Mouse (Mus musculus) liver, embryonic 13.5 days (tissue): Measurements from ENCODE around the gene Unc13b. TPM values are rescaled to one million over a fixed set of nuclear protein-coding genes. Genes with fewer than 3 reads are reported as not detected.
A peak's percentile ranks its signal among the peaks of the same experiment; 100 is the strongest.
"Not testable (repeated sequence)": the region's sequence is repeated elsewhere in the genome, so short reads cannot be mapped to it uniquely, and the experiment has no call there.

Source experiments
- ATAC-seq: fragments of 200-750 bp; cut with Nextera tagmentation; 2 replicates; pipeline ENCODE4 v1.8.0; 2017; ENCODE audit warnings: low read depth, mild to moderate bottlenecking, moderate number of reproducible peaks, moderate library complexity
- DNase-seq: peaks from one replicate; pipeline ENCODE4 v3.0.0; 2022
- H3K27ac ChIP-seq: fragments of 300-500 bp; sonication (generic); 2 replicates; pipeline ENCODE4 v1.5.1; 2015; ENCODE audit warnings: moderate library complexity, mild to moderate bottlenecking, inconsistent platforms
- H3K27me3 ChIP-seq: fragments of 300-500 bp; sonication (generic); 2 replicates; pipeline ENCODE4 v1.6.1; 2015; ENCODE audit warnings: mild to moderate bottlenecking, inconsistent platforms
- H3K36me3 ChIP-seq: fragments of 300-500 bp; sonication (generic); 2 replicates; pipeline ENCODE4 v1.6.1; 2015; ENCODE audit warnings: mild to moderate bottlenecking, inconsistent platforms
- H3K4me1 ChIP-seq: fragments of 300-500 bp; sonication (generic); replicated peaks from 2 replicates; pipeline ENCODE4 v1.6.1; 2015; ENCODE audit warnings: inconsistent platforms
- H3K4me2 ChIP-seq: fragments of 300-500 bp; sonication (generic); 2 replicates; pipeline ENCODE4 v1.6.1; 2015; ENCODE audit warnings: inconsistent platforms, mild to moderate bottlenecking, moderate library complexity
- H3K4me3 ChIP-seq: fragments of 300-500 bp; sonication (generic); replicated peaks from 2 replicates; pipeline ENCODE4 v1.5.1; 2015; ENCODE audit warnings: mild to moderate bottlenecking, inconsistent platforms
- H3K9ac ChIP-seq: fragments of 300-500 bp; sonication (generic); 2 replicates; pipeline ENCODE4 v1.6.1; 2015; ENCODE audit warnings: mild to moderate bottlenecking, inconsistent platforms
- H3K9me3 ChIP-seq: fragments of 300-500 bp; sonication (generic); replicated peaks from 2 replicates; pipeline ENCODE4 v1.6.1; 2016; ENCODE audit warnings: inconsistent platforms
- WGBS: fragments of 180-500 bp; shearing (Covaris S2); methylation state at CpG from one replicate; pipeline ENCODE4 v1.1.7; 2015; ENCODE audit not compliant: insufficient replicate concordance; 5-methylcytosine and 5-hydroxymethylcytosine counted together
- polyA plus RNA-seq: library from polyadenylated mRNA; unstranded; fragments of >200 nt; fragmentation: Nextera tagmentation; extraction: Ambion mirVana; gene quantifications from 2 replicates; pipeline ENCODE4 v1.2.1, GENCODE M21; 2015

The Unc13b gene
- polyA plus RNA-seq, 1 experiment from 2014 or later = 0.37 TPM

GRCm38 (mm10) chr4:43114512-43114911 lies 55.8 kb downstream of the Unc13b start:
- no peaks in the 10 kb centered on the region; the same call in 1 of the 2 replicates for H3K4me1 ChIP-seq
- no peaks in the 10 kb centered on the region for H3K36me3 ChIP-seq
- no peaks in the 10 kb centered on the region for H3K9me3 ChIP-seq
- H3K27ac ChIP-seq = no peak overlapping the region
- WGBS = 55% methylated on average over 2 of the region's 2 CpGs
- no peak overlapping the region for H3K4me2 ChIP-seq
- H3K4me3 ChIP-seq = no peak overlapping the region
- DNase-seq (no peak), ATAC-seq (peak; percentile 43; the same call in 1 of the 2 replicates)
- no peak overlapping the region for H3K9ac ChIP-seq
- no peaks in the 10 kb centered on the region for H3K27me3 ChIP-seq

- Histone ChIP-seq H3K36me3 (no peaks in the 10 kb centered on the region), H3K4me3 (no peak overlapping the region), H3K9me3 (no peaks in the 10 kb centered on the region), H3K4me1 (no peaks in the 10 kb centered on the region; the same call in 1 of the 2 replicates), H3K9ac (no peak overlapping the region), H3K4me2 (no peak overlapping the region), H3K27ac (no peak overlapping the region), H3K27me3 (no peaks in the 10 kb centered on the region)
- peak; percentile 2 for DNase-seq
- ATAC-seq = no peak
- 18% methylated on average over 2 of the region's 2 CpGs for WGBS
These were observed 56.2 kb downstream of the Unc13b start for GRCm38 (mm10) chr4:43114946-43115345.

- WGBS = 19% methylated on average over 2 of the region's 2 CpGs
- H3K4me3 ChIP-seq = no peak overlapping the region
- H3K4me1 ChIP-seq = no peaks in the 10 kb centered on the region; the same call in 1 of the 2 replicates
- H3K36me3 ChIP-seq = no peaks in the 10 kb centered on the region
- no peak for ATAC-seq
- no peak for DNase-seq
- no peak overlapping the region for H3K27ac ChIP-seq
- no peak overlapping the region for H3K9ac ChIP-seq
- H3K4me2 ChIP-seq = no peak overlapping the region
- no peaks in the 10 kb centered on the region for H3K9me3 ChIP-seq
- no peaks in the 10 kb centered on the region for H3K27me3 ChIP-seq
These were observed 57.5 kb downstream of the Unc13b start for GRCm38 (mm10) chr4:43116249-43116648.

GRCm38 (mm10) chr4:43129750-43130149 lies 71.0 kb downstream of the Unc13b start:
- no peak for ATAC-seq

GRCm38 (mm10) chr4:43142610-43143009 lies 83.9 kb downstream of the Unc13b start:
- H3K27me3 ChIP-seq = no peaks in the 10 kb centered on the region
- no peaks in the 10 kb centered on the region for H3K4me1 ChIP-seq
- H3K9ac ChIP-seq = no peak overlapping the region
- DNase-seq (no peak), ATAC-seq (no peak)
- H3K36me3 ChIP-seq = no peaks in the 10 kb centered on the region
- H3K27ac ChIP-seq = no peak overlapping the region
- H3K9me3 ChIP-seq = no peaks in the 10 kb centered on the region
- no peak overlapping the region for H3K4me2 ChIP-seq
- 67% methylated on average over 1 of the region's 1 CpGs for WGBS
- no peak overlapping the region for H3K4me3 ChIP-seq

More at GRCm38 (mm10) chr4:43129750-43130149, 71.0 kb downstream of the Unc13b start:
- WGBS = 65% methylated on average over 3 of the region's 3 CpGs
- no peak overlapping the region for H3K4me2 ChIP-seq
- no peaks in the 10 kb centered on the region for H3K9me3 ChIP-seq
- H3K9ac ChIP-seq = no peak overlapping the region
- no peaks in the 10 kb centered on the region for H3K4me1 ChIP-seq
- no peaks in the 10 kb centered on the region for H3K27me3 ChIP-seq
- H3K27ac ChIP-seq = no peak overlapping the region
- no peaks in the 10 kb centered on the region for H3K36me3 ChIP-seq
- no peak overlapping the region for H3K4me3 ChIP-seq
- DNase-seq = no peak

- 76% methylated on average over 4 of the region's 4 CpGs for WGBS
- H3K36me3 ChIP-seq, DNase-seq, ATAC-seq, H3K27me3 ChIP-seq, H3K27ac ChIP-seq, H3K4me2 ChIP-seq, H3K4me1 ChIP-seq, H3K9ac ChIP-seq, H3K9me3 ChIP-seq, H3K4me3 ChIP-seq: not testable (repeated sequence)
These were observed 93.7 kb downstream of the Unc13b start for GRCm38 (mm10) chr4:43152413-43152812.

GRCm38 (mm10) chr4:43160045-43160444 lies 101.3 kb downstream of the Unc13b start:
- no peak overlapping the region for H3K4me2 ChIP-seq
- no peak overlapping the region for H3K4me3 ChIP-seq
- no peak for ATAC-seq
- H3K9me3 ChIP-seq = no peaks in the 10 kb centered on the region
- H3K4me1 ChIP-seq = no peaks in the 10 kb centered on the region
- H3K27me3 ChIP-seq = no peaks in the 10 kb centered on the region
- no peak for DNase-seq
- no peak overlapping the region for H3K9ac ChIP-seq
- H3K27ac ChIP-seq = no peak overlapping the region
- no peaks in the 10 kb centered on the region for H3K36me3 ChIP-seq
- WGBS = 29% methylated on average over 3 of the region's 3 CpGs

GRCm38 (mm10) chr4:43161124-43161657 lies 102.4 kb downstream of the Unc13b start:
- Histone ChIP-seq H3K27ac (no peak overlapping the region), H3K36me3 (no peaks in the 10 kb centered on the region), H3K4me2 (no peak overlapping the region), H3K9me3 (no peaks in the 10 kb centered on the region), H3K4me1 (no peaks in the 10 kb centered on the region), H3K4me3 (no peak overlapping the region), H3K9ac (no peak overlapping the region), H3K27me3 (no peaks in the 10 kb centered on the region)
- no peak for DNase-seq
- WGBS = 59% methylated on average over 3 of the region's 3 CpGs
- no peak for ATAC-seq

- no peak for DNase-seq
- H3K27ac ChIP-seq = no peak overlapping the region
- WGBS = 32% methylated on average over 3 of the region's 3 CpGs
- no peaks in the 10 kb centered on the region for H3K27me3 ChIP-seq
- no peak overlapping the region for H3K4me3 ChIP-seq
- H3K4me1 ChIP-seq = no peaks in the 10 kb centered on the region
- no peak overlapping the region for H3K9ac ChIP-seq
- H3K4me2 ChIP-seq = no peak overlapping the region
- no peaks in the 10 kb centered on the region for H3K9me3 ChIP-seq
- ATAC-seq = no peak
- no peaks in the 10 kb centered on the region for H3K36me3 ChIP-seq
These were observed 104.5 kb downstream of the Unc13b start for GRCm38 (mm10) chr4:43163205-43163604.

- H3K4me1 ChIP-seq = no peaks in the 10 kb centered on the region
- H3K27ac ChIP-seq = no peak overlapping the region
- H3K9ac ChIP-seq = no peak overlapping the region
- no peak overlapping the region for H3K4me2 ChIP-seq
- H3K9me3 ChIP-seq = no peaks in the 10 kb centered on the region
- ATAC-seq (no peak), DNase-seq (no peak)
- H3K27me3 ChIP-seq = no peaks in the 10 kb centered on the region
- WGBS = 71% methylated on average over 12 of the region's 12 CpGs
- H3K36me3 ChIP-seq = no peaks in the 10 kb centered on the region
- no peak overlapping the region for H3K4me3 ChIP-seq
These were observed 106.8 kb downstream of the Unc13b start for GRCm38 (mm10) chr4:43165403-43166005.

GRCm38 (mm10) chr4:43170028-43170427 lies 111.3 kb downstream of the Unc13b start:
- no peak for ATAC-seq
- DNase-seq = no peak
- H3K27me3 ChIP-seq = no peaks in the 10 kb centered on the region
- H3K4me2 ChIP-seq = no peak overlapping the region
- WGBS = 47% methylated on average over 3 of the region's 3 CpGs
- H3K9ac ChIP-seq = no peak overlapping the region
- H3K4me3 ChIP-seq = no peak overlapping the region
- H3K4me1 ChIP-seq = no peaks in the 10 kb centered on the region
- H3K36me3 ChIP-seq = no peaks in the 10 kb centered on the region
- no peaks in the 10 kb centered on the region for H3K9me3 ChIP-seq
- no peak overlapping the region for H3K27ac ChIP-seq

GRCm38 (mm10) chr4:43177126-43177525 lies 118.4 kb downstream of the Unc13b start:
- DNase-seq (no peak), ATAC-seq (no peak)
- whole genome bisulfite sequencing = 55% methylated on average over 2 of the region's 2 CpGs
- Histone ChIP-seq H3K36me3 (no peaks in the 10 kb centered on the region), H3K9me3 (no peaks in the 10 kb centered on the region), H3K27me3 (no peaks in the 10 kb centered on the region), H3K4me1 (no peaks in the 10 kb centered on the region), H3K9ac (no peak overlapping the region), H3K4me3 (no peak overlapping the region), H3K27ac (no peak overlapping the region), H3K4me2 (no peak overlapping the region)
